Mouse (Mus musculus) lung, postnatal 25 days (tissue): Measurements from ENCODE around the gene Taf9.

Experiments
- DNase-seq: peaks from one replicate; pipeline ENCODE4 v3.0.0; 2022; ENCODE audit warnings: low spot score

Taf9 gene

DNA sequence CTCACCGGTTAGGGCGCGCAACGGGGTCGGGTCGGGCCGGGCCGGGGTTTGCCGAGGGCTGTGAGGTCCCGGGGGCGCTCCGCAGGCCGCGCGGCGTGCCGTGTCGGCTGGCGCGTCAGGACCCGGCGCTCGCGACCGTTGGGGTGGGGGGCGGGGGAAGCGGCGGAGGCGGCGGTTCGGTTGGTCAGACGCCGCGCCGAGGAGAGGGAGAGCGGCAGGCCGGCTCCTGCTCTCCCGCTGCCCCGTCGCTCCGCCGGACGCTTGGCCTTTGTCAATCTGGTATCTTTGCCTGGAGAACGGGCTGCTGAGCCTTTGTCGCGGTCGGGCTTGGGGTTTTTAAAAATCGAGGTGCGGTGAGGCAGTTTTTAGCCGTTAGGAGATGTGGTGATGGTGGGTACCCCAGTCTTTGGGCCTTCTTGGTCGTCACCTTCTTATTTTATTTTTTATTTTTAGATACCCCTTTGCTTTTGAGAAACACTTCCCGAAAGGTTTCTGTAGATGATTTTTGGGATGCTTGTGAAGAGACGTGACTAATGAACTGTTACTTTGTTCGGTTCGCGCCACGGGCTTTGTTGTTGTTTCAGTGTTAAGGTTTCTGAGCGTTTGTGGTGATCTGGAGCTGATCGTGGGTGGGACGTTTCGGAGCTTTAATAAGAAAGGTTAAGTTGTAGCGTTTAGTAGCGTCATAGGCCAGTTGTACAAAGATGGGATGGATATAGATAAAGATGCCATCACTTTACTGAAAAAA, at the start of gene Taf9:
TSS of gene Taf9 (plus strand) at position 141 of the 748 bp plus-strand sequence.
- no peak for DNase-seq

DNA sequence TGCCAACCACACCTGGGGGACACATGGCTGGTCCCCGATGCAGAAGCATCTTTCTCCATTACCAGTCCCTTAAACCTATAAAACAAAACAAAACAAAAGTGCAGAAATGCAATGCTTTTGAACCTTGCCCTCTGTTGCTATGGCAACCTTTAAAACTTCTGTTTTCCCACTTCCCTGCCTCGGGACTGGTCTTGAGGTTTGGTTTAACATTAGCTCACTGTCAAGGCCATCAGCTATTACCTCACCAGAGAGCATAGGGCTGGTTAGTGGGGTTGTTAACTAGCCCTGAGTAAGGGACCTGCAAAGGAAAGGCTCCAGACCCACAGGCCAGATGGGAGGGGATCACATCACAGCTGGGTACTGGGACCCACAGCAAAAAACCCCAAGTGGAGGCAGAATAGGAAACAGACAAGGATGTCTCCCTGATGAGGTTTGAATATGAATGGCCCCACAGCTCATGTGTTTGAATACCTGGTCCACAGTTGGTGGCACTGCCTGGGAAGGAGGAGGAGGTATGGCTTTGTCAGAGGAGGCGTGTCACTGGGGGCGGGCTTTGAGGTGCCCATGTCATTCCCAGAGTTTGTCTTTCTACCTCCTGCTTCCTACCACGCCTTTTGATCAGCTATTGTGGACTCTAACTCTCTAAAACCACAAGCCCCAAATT, 49.0 kb upstream of the Taf9 start:
- DNase-seq: no peak

DNA sequence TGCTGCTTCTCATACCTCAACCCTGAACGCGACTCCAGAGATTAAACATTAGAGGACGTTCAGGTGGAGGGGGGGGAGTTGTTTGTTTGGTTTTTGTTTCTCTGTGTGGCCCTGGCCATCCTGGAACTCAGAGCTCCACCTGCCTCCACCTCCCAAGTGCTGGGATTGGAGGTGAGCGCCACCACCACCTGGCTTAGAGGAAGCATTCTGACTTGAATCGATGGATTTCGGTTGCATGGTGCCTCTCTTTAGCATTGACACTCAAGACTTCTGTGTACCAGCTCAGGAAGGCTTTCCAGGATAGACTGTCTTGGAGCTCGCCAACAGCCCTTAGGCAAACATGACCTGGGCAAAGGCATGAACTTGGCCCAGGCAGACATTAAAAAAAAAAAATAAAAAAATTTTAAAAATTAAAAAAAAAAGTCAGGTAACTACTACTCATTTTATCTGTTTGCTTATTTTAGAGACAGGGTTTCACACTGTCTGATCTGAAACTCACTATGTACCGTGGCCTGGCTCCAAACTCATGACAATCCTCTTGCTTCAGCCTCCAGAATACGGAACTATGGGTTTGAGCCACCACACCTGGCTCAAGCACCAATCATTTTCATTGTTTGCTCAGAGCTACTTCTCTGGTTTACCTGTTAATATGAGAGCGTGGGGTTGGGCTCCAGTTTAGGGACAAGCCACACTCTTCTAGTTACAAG, 48.2 kb upstream of the Taf9 start:
- DNase-seq: no peak

DNA sequence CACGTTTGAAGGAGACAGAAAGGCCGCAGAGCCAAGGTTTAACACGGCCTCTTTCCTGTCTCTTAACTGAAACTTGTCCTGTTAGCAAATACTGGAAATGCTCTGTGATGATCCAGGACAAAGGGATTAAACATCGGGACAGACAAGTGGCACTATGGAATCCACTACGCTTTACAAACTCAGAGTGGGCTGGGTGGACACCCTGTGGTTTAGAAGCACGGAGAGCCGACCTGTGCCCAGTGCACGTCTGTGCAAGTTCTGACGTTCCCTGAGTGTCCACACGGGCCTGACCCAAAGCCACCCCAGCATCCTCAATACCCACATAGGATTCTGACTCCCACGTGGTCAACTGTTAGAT, 47.7 kb upstream of the Taf9 start:
- no peak for DNase-seq

DNA sequence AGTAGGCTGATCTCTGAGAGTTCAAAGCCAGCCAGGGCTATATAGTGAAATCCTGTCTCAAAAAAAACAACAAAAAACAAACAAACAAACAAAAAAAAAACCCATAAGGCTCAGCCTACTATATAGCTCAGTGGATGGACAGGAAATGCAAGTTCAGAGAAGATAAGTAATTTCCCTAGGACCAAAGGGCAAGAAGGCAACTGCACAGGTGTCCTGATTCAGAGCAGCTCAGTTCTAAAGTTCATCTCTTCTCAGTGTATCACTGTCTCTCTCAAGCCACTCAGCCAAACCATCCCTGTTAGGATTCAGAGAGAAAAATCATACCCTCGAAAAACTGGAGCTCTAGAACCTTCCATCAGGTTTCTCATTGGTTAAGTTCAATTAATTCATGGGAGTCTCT, 45.5 kb upstream of the Taf9 start:
- DNase-seq: no peak

DNA sequence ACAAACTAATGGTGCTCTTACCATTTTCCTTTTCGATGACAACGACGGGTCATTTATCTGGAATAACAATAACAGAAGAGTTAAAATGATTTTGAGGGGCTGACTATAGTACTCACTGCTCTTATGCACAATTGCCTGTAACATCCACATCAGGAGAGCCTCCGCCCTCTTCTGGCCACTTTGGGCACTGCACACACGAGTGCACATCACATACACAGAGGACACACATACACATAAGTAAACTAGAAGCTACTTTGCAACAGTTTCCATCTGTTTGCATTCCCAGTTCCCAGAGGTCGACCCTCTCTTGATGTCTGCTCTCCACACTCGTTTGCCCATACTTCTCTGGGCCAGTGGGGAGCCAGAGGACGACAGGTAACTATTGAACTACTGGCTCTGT, 43.6 kb upstream of the Taf9 start:
- DNase-seq: no peak

DNA sequence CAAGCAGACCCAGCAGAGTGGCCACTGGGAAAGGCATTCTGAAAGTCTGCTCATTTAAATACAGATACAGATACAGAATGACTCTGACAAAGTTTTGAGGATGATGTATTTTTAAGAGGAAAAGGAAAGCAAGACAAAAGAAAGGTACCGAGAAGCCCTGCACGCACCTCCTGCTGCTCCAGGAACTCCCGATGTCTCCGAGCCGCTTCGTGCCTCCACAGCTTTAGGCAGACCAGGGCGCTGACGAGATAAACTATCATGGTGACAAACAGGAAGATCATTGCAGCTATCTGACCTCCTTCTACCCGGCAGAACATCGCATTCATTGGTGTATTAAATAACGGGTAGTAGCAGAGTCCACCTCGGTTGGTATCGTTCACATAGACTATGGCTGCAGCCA, 40.1 kb upstream of the Taf9 start:
- no peak for DNase-seq

DNA sequence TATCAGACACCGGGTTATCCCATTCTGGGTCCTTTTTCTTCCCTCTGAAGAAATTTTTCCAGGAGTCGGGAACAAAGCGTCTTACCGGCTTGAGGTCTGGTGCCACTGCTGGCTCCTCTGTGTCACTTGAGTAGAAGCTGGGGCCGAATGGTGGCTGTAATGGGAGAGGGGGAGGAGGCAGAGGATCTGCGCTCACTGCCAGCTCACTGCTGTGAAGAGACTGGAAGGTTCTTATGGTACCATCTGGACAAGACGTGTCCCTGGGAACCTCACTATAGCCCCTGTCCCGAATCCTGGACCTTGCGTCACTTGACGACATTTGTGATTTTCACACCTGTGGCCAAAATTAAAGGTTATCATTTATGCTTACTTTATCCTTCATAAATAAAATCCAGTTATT, 39.1 kb upstream of the Taf9 start:
- no peak for DNase-seq

DNA sequence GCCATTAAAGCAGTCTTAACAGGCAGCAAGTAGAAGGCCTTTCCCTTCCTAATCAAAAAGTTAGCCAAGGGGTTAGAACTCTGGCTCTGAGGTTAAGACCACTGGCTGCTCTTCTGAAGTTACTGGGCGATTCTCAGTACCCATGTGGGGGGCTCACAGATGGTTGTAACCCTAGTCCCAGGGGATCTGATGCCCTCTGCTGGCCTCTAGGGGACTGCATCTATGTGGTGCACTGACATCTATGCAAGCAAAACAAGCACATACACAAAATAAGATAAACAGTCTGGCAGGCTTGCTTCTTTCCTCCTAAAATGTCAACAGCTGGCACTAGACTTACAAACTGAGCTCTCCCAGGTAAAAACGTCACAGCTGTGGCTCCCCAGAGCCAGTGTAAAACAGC, 38.5 kb upstream of the Taf9 start:
- DNase-seq: no peak

DNA sequence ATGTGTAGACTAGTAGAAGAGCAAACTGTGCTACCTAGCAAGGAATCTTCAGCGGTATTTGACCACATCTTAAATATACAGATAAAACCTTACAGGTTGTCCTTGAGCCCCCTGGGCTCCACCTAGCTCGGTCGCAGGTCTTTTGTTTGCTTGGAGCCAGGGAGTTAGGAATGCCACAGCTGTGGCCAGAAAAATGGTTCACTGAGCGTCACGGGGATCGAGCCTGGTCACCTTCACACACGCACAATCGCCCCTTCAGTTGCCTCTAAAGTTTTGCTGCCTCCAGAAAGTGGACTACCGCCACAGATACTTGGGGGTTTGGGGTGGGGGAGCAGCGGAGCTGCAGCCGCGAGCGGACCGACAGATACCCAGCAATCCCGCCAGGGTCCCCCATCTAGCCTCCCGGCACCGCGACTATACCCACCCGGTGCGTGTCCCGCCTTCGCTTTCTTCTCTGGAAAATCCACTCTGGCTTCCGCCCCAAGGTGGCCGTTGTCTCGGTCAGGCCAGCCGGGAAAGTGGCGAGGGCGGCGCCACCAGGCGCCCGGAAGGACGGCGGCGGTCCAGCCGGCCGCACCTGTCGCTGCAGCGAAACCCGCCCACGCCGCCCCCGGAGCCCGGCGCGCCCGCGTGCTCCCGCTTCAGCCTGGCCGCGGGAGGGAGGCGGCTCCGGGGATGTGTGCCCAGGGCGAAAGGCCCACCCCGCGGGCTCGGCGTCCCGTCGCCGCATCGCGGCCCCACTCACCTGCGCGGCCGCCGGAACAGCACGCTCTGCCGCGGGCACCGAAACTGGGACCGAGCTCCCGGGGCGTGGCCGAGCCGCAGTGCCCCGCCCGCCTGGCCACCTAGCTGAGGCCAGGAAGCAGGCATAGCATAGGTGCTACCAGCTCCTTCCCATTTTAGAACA, 34.9 kb upstream of the Taf9 start, which contains the start of gene Marveld2:
TSS of gene Marveld2 (minus strand) at position 791 of the 907 bp plus-strand sequence.
- peak; percentile 75 for DNase-seq

DNA sequence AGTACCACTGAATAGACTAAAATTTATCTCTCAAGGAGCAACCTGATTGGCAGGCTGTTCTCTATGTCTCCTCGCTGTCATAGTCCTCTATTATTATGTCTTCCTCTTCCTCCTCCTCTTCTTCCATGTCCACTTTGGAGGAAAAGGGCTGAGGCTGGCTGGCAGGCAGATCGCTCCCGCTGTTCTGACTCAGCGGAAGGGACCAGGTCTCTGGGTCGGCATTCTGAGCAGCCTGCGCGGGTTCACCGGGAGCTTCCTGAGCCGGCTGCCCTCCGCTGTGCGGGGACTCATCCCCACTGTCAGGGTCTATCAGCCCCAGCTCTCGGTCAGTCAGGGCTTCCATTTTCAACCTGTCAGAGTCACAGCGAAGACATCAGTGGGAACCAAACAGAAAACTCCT, 33.8 kb upstream of the Taf9 start:
- DNase-seq: no peak

DNA sequence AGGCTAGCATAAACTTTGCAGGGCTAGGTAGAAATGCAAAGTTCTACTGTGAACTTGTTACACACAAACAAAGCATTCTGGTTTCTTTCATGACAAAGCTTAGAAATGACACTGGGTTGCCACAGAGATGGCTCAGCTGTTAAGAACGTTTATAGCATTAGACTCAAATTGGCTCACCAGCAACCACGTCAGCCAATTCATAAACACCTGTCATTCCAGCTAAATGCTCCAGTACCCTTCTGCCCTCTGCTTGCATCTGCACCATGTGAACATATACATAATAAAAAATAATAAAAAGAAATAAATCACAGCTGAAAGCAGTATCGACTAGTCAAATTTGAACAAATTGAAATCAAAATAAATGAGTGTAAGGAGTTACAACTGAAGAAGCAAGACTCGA, 29.1 kb upstream of the Taf9 start:
- no peak for DNase-seq

DNA sequence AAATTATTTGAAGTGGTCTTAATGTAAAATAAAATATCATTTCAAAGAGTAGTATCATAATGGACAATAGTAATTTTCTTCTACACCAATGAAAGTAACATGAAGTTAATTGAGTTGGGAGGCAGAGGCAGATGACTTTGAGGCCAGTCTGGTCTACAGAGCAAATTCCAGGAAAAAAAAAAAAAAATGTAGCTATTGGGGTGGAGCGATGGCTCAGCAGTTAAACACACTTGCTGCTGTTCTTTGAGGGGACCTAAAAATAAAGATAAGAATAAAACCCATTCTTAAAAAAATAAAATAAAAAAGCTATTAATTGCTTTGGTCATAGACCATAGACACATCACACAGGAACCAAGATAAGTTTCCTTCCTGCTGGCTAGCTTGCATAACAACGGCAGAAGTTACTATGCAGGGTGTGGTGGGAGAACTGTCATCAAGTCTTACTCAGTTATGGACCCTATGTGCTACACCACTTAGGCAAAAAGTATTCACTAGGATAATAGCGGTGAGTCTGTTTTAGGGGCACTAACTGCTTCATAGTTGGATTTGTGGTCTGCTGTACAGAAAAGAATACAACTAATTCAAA, 17.2 kb upstream of the Taf9 start:
- no peak for DNase-seq

DNA sequence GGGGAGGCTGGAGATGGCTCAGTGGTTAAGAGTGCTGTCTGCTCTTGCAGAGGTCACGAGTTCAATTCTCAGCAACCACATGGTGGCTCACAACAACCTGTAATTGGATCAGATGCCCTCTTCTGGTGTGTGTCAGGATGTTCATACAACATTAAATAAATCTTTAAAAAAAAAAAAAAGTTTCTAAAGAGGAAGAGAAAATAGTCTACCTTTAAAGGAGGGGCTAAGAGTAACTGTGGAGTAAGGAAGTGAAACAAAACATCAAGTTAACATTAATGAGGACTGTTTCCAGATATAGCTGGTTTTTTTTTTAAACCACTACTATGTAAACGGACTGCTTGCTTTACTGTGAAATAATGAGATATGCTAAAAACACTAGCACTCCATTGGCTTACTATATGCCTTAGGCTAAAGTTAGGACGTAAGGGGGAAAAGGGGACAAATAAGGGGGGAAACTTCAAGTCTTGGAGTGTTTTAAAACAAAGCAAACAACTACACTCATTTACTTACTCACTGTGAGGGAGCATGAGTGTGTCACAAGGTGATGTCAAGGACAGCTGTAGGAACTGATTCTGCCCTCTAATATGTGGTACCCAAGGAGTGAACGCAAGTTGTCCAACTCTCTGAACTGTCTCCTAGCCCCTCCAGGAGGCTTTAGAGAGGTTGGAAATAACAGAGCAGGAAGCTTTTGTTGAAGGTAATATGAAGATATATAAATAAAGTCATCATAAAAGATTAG, 8.7 kb upstream of the Taf9 start:
- no peak for DNase-seq

DNA sequence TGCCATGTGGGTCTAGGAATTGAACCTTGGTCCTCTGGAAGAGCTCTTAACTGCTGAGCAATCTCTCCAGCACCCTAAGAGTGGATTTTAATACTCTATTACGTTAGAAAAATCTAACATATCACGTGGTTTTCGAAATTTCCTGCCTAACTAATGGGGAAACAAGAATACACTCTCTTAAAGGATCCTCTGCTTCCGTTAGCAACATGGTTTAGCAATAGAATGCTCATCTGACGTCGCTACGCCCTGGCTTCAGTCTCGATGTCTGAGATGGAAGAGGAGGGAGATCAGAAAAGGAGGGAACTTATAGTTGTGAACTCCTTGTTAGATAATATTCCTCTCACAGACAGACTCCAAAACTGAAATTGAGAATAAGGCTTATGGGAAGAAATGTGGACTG, 3.2 kb upstream of the Taf9 start:
- no peak for DNase-seq

DNA sequence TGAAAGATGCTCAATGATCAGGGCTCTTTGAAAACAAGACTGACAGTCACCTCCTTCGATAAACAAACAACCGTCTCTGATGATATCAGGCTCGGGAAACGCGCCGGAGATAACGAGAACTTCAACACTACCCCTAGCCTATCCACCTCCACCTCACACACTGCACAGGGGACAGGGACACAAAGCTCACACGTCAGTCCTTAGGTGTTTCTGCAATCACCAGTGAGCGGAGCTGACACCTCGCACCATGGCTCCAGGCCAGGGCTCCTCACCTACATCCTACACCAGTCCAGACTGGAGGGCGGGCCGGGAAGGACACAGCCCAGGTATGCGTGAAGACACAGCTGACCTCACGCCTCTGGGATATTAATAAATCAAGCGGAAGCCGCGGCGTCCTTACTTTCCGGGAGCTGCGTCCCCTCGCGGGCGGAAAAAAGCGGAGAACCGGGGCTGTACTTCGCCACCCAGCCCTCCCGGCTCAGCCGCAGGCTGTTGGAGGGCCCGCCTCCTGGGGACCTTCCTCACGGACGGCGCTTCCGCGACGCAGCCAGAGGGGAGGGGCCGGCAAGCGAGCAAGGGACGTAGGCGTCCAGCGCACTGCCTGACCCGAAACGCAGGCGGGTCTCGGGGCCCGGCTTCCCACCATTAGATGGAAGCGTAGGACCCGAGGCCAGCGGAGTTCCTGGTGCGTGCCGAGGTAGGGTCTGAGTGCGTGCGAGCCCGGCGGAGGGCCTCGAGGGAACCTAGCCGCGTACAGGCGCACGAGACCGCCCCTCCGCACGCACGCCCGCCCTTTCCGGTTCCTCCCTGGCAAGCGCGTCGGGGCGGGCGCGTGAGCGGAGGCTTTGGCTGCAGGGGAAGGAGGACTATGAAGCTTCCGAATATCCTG, 585 bp upstream of the Taf9 start, which contains the start of the genes Ak6 and Rad17:
TSS of gene Ak6 (plus strand) at position 430 of the 889 bp plus-strand sequence.
TSS of gene Rad17 (minus strand) at position 502 of the 889 bp plus-strand sequence.
- peak; percentile 94 for DNase-seq

DNA sequence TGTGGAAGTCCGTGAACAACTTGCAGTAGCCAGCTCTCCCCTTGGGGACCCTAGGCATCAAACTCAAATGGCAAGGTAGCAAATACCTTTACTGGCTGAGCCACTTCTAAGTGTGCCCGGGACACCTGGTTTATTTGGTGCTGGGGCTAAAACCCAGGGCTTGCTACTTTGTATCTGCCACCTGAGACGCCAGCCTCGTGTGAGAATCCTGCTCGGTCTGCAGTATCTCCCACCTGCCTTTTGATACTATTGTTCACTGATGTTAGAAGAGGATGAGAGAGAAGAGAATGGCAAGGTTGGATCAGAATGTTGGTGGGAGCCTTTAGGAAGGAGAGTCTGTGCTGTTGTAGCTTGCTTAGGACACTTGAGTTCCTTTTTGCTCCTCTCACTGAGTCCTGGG, 6.7 kb downstream of the Taf9 start:
- DNase-seq: no peak

DNA sequence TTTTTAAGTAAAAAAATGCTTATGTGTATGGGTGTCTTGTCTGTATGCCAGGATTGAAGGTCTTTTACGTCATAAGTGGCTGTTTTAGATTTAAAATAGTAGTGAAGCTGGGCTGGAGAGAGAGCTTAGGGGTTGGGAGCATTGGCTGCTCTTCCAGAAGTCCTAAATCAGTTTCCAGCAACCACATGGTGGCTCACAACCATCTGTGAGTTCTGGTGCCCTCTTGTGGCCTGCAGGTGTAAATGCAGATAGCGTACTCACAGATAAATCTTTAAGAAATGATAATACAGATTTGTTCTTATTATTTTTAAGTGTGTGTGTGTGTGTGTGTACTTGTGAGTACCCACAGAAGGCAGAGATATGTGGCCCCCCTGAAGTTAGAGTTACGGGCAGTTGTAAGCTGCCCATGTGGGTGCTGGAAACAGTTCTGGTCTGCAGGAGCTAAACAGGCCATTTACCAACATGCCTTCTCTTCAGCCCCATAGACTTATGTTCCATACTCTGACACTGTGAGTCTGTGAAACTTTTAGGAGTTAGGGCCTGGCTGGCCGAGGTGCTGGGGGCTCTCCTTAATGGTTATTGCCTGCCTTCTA, 8.6 kb downstream of the Taf9 start:
- peak; percentile 48 for DNase-seq

DNA sequence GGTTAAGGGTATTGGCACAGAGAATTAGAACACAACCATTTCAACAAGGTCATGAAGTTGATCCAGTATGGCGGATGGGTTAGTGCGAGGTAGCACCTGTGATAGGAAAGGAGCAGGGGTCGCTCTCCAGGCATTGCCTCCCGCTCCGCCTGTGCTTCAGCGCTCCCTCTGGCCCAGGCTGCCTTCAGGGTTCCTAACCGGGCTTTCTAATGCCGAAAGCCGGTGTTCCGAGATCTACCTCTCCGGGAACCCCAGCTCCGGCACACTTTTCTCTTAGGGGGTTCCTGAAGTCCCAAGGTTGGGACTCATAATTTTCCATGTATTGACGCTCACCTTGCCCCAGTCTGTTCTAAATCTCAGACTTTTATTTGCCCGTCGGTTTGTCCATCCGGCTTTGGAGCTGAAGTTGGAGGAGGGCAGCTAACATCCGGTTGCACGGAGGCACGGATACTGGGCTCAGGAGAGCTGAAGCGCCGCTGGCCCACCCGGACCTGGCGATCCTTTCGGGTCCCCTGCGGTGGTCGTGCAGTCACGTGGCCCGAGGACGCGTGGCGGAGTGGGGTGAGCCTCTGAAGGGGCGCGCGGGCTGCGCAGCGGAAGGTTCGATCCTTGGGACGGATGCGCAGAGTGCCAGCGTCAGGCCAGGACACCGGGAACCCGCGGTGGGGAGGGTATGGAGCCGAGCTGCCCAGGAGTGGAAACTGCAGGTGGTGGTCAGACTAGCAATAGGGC, 18.1 kb downstream of the Taf9 start, which contains the start of gene Ccdc125:
TSS of gene Ccdc125 (plus strand) at position 427 of the 732 bp plus-strand sequence.
- DNase-seq: peak; percentile 28
